Mouse (Mus musculus) kidney, postnatal 25 days (tissue): ENCODE data around the gene Slc35b4.

Source experiments
- DNase-seq, 2 experiments: peaks; one replicate each; pipeline ENCODE4 v3.0.0; 2021; ENCODE audit warnings: mixed read lengths in 2 of 2

The Slc35b4 gene

DNA sequence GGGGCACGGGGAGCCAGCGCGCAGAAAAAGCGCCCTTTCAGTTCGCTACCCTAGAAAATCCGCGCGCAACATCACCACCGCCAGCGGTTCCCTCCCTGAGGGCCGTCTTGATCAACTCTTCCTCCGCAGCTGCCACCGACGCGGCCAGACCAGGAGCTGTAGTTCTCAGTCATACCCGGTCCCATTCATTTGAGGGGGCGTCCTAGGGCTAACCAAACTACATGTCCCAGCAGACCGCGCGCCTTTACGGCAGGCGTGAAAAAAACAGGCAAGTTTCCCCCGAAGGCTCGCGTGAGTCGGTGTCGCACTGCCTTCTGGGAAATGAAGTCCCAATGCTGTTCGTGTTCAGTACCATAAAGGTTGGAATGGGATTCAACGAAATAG, at the start of gene Slc35b4:
Gene Slc35b4 (minus strand): TSS at position 248 of the 384 bp plus-strand sequence.
- peak; percentile 97 to 98 for DNase-seq

DNA sequence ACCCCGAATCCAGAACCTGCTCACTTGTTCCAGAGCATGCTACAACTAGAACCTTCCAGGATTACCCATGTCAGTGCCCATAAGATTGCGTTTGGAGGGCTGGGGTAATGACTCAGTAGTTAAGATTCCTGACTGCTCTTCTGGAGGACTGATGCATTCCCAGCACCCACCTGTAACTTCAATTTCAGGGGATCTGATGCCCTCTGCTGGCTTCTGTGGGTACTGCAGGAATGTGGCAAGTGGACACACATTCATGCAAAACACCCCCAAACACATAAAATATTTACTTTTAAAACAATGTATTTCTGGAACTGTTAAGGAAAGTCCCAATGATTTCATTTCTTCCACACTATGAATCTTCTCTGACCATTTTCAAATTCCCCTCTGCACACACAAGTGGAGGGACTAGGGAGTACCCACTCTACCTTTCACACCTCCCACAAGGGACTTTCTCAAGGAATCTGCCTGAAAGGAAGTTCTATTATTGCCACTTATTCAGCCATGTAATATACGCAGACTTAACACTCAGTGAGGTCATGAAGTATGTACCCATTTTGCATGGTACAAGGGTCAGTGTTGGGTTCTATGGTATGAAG, 48.2 kb upstream of the Slc35b4 start:
- no peak for DNase-seq

- DNase-seq, result no peak
Observed at GRCm38 (mm10) chr6:34216450-34217319, 39.8 kb upstream of the Slc35b4 start.

- DNase-seq, result no peak
Observed at GRCm38 (mm10) chr6:34205754-34206153, 28.8 kb upstream of the Slc35b4 start.

DNA sequence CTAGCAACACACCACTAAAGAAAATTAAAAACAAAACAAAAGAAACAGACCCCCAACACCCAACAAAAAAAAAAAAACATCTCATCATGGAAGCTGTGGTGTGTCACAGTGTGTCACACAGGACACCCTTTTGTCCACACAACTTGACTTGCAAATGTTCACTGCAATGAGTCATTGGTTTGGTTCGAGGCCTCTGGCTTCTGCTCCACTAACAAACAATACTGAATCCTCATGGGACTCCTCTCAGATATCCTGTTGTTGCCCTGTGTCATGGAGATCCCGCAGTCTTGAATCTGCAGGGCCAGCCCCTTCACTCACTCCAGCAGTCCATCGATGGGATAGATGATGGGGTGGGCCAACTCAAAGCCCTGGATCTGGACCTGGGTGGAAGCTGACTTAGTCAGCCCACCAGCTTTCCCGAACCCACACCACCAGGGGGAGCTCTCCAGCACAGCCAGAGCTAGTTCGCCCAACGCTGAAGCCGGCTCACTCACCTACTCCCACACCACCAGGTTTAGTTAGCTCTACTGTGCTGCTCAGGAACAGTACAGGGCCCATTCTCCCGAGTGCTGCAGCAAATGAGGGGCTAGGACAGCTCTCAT, 28.2 kb upstream of the Slc35b4 start:
- DNase-seq, result peak; percentile 47 to 61

- DNase-seq, result no peak
Observed at GRCm38 (mm10) chr6:34203503-34203902, 26.6 kb upstream of the Slc35b4 start.

- DNase-seq, result no peak
Observed at GRCm38 (mm10) chr6:34194981-34195380, 18.1 kb upstream of the Slc35b4 start.

DNA sequence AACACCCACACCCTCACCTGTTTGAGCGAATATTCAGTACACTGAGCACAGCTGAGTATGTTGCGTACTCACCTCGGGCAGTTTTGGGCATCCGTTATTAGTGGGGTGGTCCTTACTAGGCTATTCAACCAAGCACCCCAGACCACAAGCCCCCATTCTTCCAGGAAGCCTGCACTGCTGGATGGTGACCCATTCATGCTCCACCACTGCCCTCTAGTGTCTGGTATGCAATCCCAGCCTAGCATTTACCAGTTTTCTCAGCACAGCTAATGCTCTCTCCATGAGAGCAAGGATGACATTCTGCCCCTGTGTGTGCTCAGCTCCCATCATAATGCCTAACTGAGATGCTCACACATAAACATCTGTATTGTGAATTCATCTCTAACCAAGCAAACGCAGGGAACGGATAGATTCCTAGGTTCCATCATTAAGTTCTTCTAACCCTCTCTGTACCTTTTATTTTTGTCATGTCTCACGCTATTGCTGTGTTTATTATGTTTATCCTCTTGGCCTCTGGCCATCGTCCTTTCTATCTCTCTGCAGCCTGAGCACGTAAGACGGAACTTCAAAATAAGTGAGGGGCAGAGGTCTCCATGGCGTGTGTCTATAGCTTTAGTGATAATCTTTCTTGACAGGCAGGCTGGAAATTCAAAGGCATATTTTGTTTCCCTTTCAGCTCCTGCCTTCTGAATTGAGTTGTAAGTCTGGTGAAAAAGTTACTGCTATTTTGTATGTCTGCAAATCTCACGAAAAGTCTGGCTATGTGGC, 17.0 kb upstream of the Slc35b4 start:
- DNase-seq, result peak; percentile 66 to 79

DNA sequence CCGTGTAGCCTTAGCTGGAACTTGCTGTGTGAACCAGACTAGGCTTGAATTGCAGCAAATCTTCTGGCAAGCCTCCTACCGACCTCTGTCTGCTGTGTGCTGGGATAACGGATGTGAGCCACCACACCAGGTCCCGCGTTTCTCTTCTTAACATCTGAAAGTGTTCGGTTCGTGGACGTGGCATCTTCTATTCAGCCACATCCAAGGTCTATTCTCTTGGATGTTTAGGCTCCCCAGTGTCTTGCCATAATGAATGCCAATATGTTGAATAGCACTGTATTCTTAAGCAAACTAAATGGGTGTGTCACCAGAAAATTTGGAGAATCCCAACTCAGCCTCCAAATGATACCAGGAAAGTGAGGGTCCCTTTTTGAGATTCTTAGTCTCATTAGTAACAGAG, 14.5 kb upstream of the Slc35b4 start:
- no peak for DNase-seq

DNA sequence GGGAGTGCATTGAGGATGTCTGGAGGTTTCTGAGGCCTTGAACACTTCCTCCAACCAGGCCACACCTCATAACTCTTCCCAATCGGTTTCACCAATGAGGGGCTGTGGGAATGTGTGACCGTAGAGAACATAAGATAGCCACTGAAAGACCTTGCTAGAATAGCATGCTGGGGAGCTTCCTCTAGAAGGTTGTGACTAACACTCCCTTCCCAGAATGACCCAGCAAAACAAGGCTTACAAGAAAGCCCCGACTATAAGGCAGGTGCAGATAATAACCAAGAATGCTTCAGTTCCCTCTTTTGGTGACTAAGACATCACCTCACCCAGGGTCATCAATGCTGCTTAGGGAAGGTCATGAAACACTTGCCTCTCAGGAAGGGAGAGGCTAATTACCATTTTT, 12.6 kb upstream of the Slc35b4 start:
- no peak for DNase-seq

- peak; percentile 18 to 47 for DNase-seq
Observed at GRCm38 (mm10) chr6:34187986-34188599, 11.2 kb upstream of the Slc35b4 start.

GRCm38 (mm10) chr6:34187273-34187863, 10.5 kb upstream of the Slc35b4 start:
- DNase-seq, result no peak

DNA sequence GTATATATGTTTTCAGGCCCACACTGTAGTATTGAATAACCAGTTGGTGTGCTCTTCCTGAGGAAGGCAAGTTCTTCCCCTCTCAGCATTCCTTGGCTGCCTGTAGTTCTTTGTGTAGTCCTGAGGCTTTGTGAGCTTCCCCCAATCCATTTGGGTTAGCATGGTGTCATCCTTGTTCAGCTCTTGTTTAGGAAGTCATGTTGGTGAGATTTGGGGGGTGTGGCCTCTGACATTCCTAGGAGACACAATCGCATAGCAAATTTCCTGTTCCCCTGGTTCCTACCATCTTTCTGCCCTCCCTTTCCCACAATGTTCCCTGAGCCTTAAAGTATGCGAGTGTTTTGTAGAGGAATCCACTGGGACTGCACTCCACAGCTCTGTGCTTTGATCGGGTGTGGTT, 6.4 kb upstream of the Slc35b4 start:
- no peak for DNase-seq

DNA sequence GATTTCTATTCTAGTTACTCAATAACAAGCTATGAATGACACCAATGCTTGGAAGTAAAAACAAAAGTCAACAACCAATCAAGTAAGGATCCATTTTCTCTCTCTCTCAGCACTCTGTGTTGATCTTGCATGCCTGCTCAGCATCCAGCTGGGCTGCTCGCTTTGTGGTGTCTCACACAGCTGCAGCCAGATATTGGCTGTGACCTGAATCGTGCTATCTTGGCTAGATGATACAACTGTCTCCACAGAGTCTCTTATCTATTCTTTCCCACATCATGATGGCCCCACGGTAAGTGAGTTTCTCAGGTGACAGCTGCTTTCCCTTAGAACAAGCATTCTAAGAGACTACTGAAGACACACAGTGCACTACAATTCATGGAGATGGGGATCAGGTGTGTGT, 5.0 kb upstream of the Slc35b4 start:
- DNase-seq, result no peak

DNA sequence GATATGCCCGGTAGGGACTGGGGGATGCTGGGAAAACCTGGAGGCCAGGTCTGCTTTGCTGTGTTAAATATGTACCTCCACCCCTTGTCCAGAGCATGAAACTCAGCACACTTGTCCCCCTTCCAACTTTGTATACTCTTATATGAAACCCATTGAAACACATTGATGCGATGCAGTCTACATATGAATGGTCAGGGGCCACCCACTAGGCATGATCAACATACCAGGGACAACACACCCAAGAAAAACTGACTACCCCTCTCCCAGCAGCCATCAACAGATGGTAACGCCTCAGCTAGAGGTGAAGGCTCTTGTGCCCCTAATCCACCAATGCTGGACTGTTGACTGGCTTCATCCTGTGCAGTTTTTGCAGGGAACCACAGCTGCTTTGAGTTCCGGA, 3.0 kb upstream of the Slc35b4 start:
- no peak for DNase-seq

GRCm38 (mm10) chr6:34179007-34179406, 2.1 kb upstream of the Slc35b4 start:
- peak; percentile 77 to 82 for DNase-seq

- DNase-seq, result peak in 1 of 2 experiments; percentile 44
Observed at GRCm38 (mm10) chr6:34176111-34176863, 624 bp downstream of the Slc35b4 start.

DNA sequence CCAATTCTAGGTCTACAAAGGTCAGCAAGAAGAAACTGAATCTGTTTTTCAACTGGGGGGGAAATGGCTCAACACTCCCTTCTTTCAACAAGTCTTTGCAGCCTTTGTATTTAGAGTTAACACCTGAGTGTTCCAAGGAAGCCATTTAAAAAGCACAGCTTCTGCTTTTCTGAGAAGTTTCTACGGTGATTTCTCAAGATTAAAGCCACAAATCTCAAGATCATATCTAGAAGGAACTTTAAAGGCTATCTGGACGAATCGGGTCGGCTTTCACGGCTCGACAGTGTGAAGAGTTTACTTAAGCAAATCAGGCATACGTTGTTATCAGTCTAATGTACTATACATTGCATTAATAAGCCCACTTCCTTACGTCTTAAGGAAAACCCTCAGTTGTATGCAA, 2.2 kb downstream of the Slc35b4 start:
- no peak for DNase-seq

GRCm38 (mm10) chr6:34173251-34173650, 3.7 kb downstream of the Slc35b4 start:
- peak in 1 of 2 experiments; percentile 41 for DNase-seq

GRCm38 (mm10) chr6:34171748-34172457, 5.0 kb downstream of the Slc35b4 start:
- peak; percentile 29 to 66 for DNase-seq
